Mouse (Mus musculus) stomach, embryonic 14.5 days (tissue): ENCODE measurements around the gene Cntn2. TPM values are rescaled to one million over a fixed set of nuclear protein-coding genes. Genes with fewer than 3 reads are reported as not detected.

Source experiments
- ATAC-seq: fragments of 200-750 bp; cut with Nextera tagmentation; 2 replicates; pipeline ENCODE4 v1.8.0; 2017; ENCODE audit warnings: low read depth, moderate TSS enrichment; ENCODE audit not compliant: insufficient number of reproducible peaks, insufficient read depth, low FRiP score
- H3K27ac ChIP-seq: fragments of 300-500 bp; sonication (generic); 2 replicates; pipeline ENCODE4 v1.5.1; 2014; ENCODE audit warnings: mild to moderate bottlenecking, low read length, moderate library complexity, mixed read lengths
- H3K27me3 ChIP-seq: fragments of 300-500 bp; sonication (generic); 2 replicates; pipeline ENCODE4 v1.6.1; 2014; ENCODE audit warnings: low read length, control low read depth, mixed read lengths; ENCODE audit not compliant: control insufficient read depth, insufficient read depth
- H3K36me3 ChIP-seq: fragments of 300-500 bp; sonication (generic); 2 replicates; pipeline ENCODE4 v1.6.1; 2014; ENCODE audit warnings: mild to moderate bottlenecking, control low read depth, low read length, moderate library complexity, mixed read lengths; ENCODE audit not compliant: control insufficient read depth, insufficient read depth
- H3K4me1 ChIP-seq: fragments of 300-500 bp; sonication (generic); 2 replicates; pipeline ENCODE4 v1.6.1; 2014; ENCODE audit warnings: low read length, control low read depth, mixed read lengths; ENCODE audit not compliant: control insufficient read depth, insufficient read depth
- H3K4me2 ChIP-seq: fragments of 300-500 bp; sonication (generic); replicated peaks from 2 replicates; pipeline ENCODE4 v1.6.1; 2014; ENCODE audit warnings: low read depth, low read length, control low read depth
- H3K4me3 ChIP-seq: fragments of 300-500 bp; sonication (generic); 2 replicates; pipeline ENCODE4 v1.5.1; 2014; ENCODE audit warnings: low read depth, low read length, control low read depth
- H3K9ac ChIP-seq: fragments of 300-500 bp; sonication (generic); replicated peaks from 2 replicates; pipeline ENCODE4 v1.6.1; 2014; ENCODE audit warnings: low read depth, mild to moderate bottlenecking, control low read depth, low read length, moderate library complexity, mixed read lengths
- H3K9me3 ChIP-seq: fragments of 300-500 bp; sonication (generic); 2 replicates; pipeline ENCODE4 v1.6.1; 2016; ENCODE audit warnings: low read depth, low read length, control low read depth; ENCODE audit not compliant: control insufficient read depth
- WGBS: fragments of 180-500 bp; shearing (Covaris S2); extraction: QIAGEN DNeasy Blood & Tissue Kit; methylation state at CpG from one replicate; pipeline ENCODE4 v1.1.7; 2014; 5-methylcytosine and 5-hydroxymethylcytosine counted together
- polyA plus RNA-seq: library from polyadenylated mRNA; unstranded; fragments of >200 nt; fragmentation: Nextera tagmentation; extraction: Ambion mirVana; gene quantifications from 2 replicates; pipeline ENCODE4 v1.2.1, GENCODE M21; 2014

Cntn2 gene
- polyA plus RNA-seq, 1 experiment from 2014 or later = 0.67 TPM

- Histone ChIP-seq H3K9me3 (no peaks in the 10 kb centered on the region), H3K4me3 (no peak overlapping the region), H3K27ac (no peak overlapping the region), H3K36me3 (no peaks in the 10 kb centered on the region), H3K9ac (no peak overlapping the region), H3K4me1 (peaks cover 7% of the 10 kb centered on the region), H3K4me2 (no peak overlapping the region), H3K27me3 (no peaks in the 10 kb centered on the region)
- WGBS = 6% methylated on average over 10 of the region's 10 CpGs
- ATAC-seq = no peak; the same call in 1 of the 2 replicates
Observed at GRCm38 (mm10) chr1:132525832-132526231, 17.2 kb downstream of the Cntn2 start.

- H3K27me3 ChIP-seq = no peaks in the 10 kb centered on the region
- H3K27ac ChIP-seq = no peak overlapping the region
- H3K9ac ChIP-seq = no peak overlapping the region
- no peak overlapping the region for H3K4me2 ChIP-seq
- no peaks in the 10 kb centered on the region for H3K4me1 ChIP-seq
- H3K4me3 ChIP-seq = no peak overlapping the region
- H3K9me3 ChIP-seq = no peaks in the 10 kb centered on the region
- 32% methylated on average over 4 of the region's 4 CpGs for WGBS
- H3K36me3 ChIP-seq = no peaks in the 10 kb centered on the region
- no peak for ATAC-seq
Observed at GRCm38 (mm10) chr1:132523920-132524319, 19.1 kb downstream of the Cntn2 start.

- ATAC-seq = no peak
- Histone ChIP-seq H3K27ac (no peak overlapping the region), H3K9ac (no peak overlapping the region), H3K4me3 (no peak overlapping the region), H3K4me2 (no peak overlapping the region), H3K36me3 (no peaks in the 10 kb centered on the region), H3K27me3 (no peaks in the 10 kb centered on the region), H3K4me1 (no peaks in the 10 kb centered on the region), H3K9me3 (no peaks in the 10 kb centered on the region)
- WGBS = 82% methylated on average over 8 of the region's 8 CpGs
Observed at GRCm38 (mm10) chr1:132523048-132523447, 20.0 kb downstream of the Cntn2 start.

- Histone ChIP-seq H3K36me3 (no peaks in the 10 kb centered on the region), H3K4me2 (no peak overlapping the region), H3K27me3 (no peaks in the 10 kb centered on the region), H3K9me3 (no peaks in the 10 kb centered on the region), H3K4me3 (no peak overlapping the region), H3K27ac (no peak overlapping the region), H3K4me1 (no peaks in the 10 kb centered on the region), H3K9ac (no peak overlapping the region)
- 24% methylated on average over 3 of the region's 6 CpGs for WGBS
- ATAC-seq = peak; percentile 38; the same call in 1 of the 2 replicates
Observed at GRCm38 (mm10) chr1:132520764-132521163, 22.3 kb downstream of the Cntn2 start.

GRCm38 (mm10) chr1:132519734-132520133, 23.3 kb downstream of the Cntn2 start:
- Histone ChIP-seq H3K4me3 (no peak overlapping the region), H3K4me2 (no peak overlapping the region), H3K27me3 (no peaks in the 10 kb centered on the region), H3K9ac (no peak overlapping the region), H3K9me3 (no peaks in the 10 kb centered on the region), H3K4me1 (no peaks in the 10 kb centered on the region), H3K36me3 (no peaks in the 10 kb centered on the region), H3K27ac (no peak overlapping the region)
- ATAC-seq = no peak
- WGBS = 85% methylated on average over 11 of the region's 11 CpGs

- Histone ChIP-seq H3K27me3 (no peaks in the 10 kb centered on the region), H3K27ac (no peak overlapping the region), H3K9me3 (no peaks in the 10 kb centered on the region), H3K4me3 (no peak overlapping the region), H3K36me3 (no peaks in the 10 kb centered on the region), H3K4me2 (no peak overlapping the region), H3K9ac (no peak overlapping the region), H3K4me1 (no peaks in the 10 kb centered on the region)
- WGBS = 85% methylated on average over 18 of the region's 18 CpGs
- no peak for ATAC-seq
Observed at GRCm38 (mm10) chr1:132518621-132519020, 24.4 kb downstream of the Cntn2 start.

- H3K9ac ChIP-seq = no peak overlapping the region
- no peaks in the 10 kb centered on the region for H3K36me3 ChIP-seq
- no peaks in the 10 kb centered on the region for H3K4me1 ChIP-seq
- H3K4me2 ChIP-seq = no peak overlapping the region
- ATAC-seq = no peak
- H3K27me3 ChIP-seq = no peaks in the 10 kb centered on the region
- 92% methylated on average over 11 of the region's 11 CpGs for WGBS
- no peak overlapping the region for H3K4me3 ChIP-seq
- no peak overlapping the region for H3K27ac ChIP-seq
- no peaks in the 10 kb centered on the region for H3K9me3 ChIP-seq
Observed at GRCm38 (mm10) chr1:132516776-132517175, 26.3 kb downstream of the Cntn2 start.

GRCm38 (mm10) chr1:132515339-132515738, 27.7 kb downstream of the Cntn2 start:
- H3K4me2 ChIP-seq = no peak overlapping the region
- H3K36me3 ChIP-seq = no peaks in the 10 kb centered on the region
- ATAC-seq = no peak
- H3K9ac ChIP-seq = no peak overlapping the region
- WGBS = 91% methylated on average over 12 of the region's 12 CpGs
- H3K4me1 ChIP-seq = no peaks in the 10 kb centered on the region
- no peak overlapping the region for H3K27ac ChIP-seq
- H3K4me3 ChIP-seq = no peak overlapping the region
- no peaks in the 10 kb centered on the region for H3K27me3 ChIP-seq
- H3K9me3 ChIP-seq = no peaks in the 10 kb centered on the region

- no peak for ATAC-seq
- no peak overlapping the region for H3K9ac ChIP-seq
- H3K4me2 ChIP-seq = no peak overlapping the region
- H3K36me3 ChIP-seq = peaks cover 14% of the 10 kb centered on the region
- no peak overlapping the region for H3K27ac ChIP-seq
- 78% methylated on average over 8 of the region's 8 CpGs for WGBS
- no peak overlapping the region for H3K4me3 ChIP-seq
- no peaks in the 10 kb centered on the region for H3K27me3 ChIP-seq
- no peaks in the 10 kb centered on the region for H3K4me1 ChIP-seq
- H3K9me3 ChIP-seq = no peaks in the 10 kb centered on the region
Observed at GRCm38 (mm10) chr1:132512106-132512505, 30.9 kb downstream of the Cntn2 start.
